Mouse (Mus musculus) MEL (cell line): ENCODE measurements around the gene Sim2.

ENCODE experiments used
- BHLHE40 ChIP-seq: IDR thresholded peaks from 2 replicates; pipeline ENCODE4 v1.6.1; 2012; ENCODE audit warnings: low read depth, mild to moderate bottlenecking, inconsistent platforms, low read length, improper control_type of control experiment, borderline replicate concordance
- CHD2 ChIP-seq: IDR thresholded peaks from 2 replicates; pipeline ENCODE4 v1.6.1; 2011; ENCODE audit warnings: low read length, improper control_type of control experiment
- CTCF ChIP-seq, 3 experiments: IDR thresholded peaks in 2 of 3; conservative IDR thresholded peaks in 1 of 3; 2 replicates each; pipeline ENCODE4 v1.5.1; 2011 to 2012; ENCODE audit warnings: low read length in 3 of 3, low read depth in 2 of 3, mild to moderate bottlenecking in 2 of 3, improper control_type of control experiment in 1 of 3, inconsistent platforms in 1 of 3, mixed read lengths in 1 of 3, moderate library complexity in 1 of 3; ENCODE audit not compliant: control insufficient read depth in 1 of 3, insufficient read depth in 1 of 3, poor library complexity in 1 of 3, severe bottlenecking in 1 of 3
- ELF1 ChIP-seq: IDR thresholded peaks from 2 replicates; pipeline ENCODE4 v1.6.1; 2014; ENCODE audit warnings: low read depth, mild to moderate bottlenecking, inconsistent platforms, low read length, improper control_type of control experiment, moderate library complexity
- EP300 ChIP-seq, 2 experiments: IDR thresholded peaks; 2 replicates each; pipeline ENCODE4 v1.6.1; 2011; ENCODE audit warnings: improper control_type of control experiment in 2 of 2, low read length in 2 of 2, low read depth in 1 of 2, mild to moderate bottlenecking in 1 of 2
- MXI1 ChIP-seq: IDR thresholded peaks from 2 replicates; pipeline ENCODE4 v1.6.1; 2011; ENCODE audit warnings: mild to moderate bottlenecking, low read depth, low read length, improper control_type of control experiment
- MYC ChIP-seq: IDR thresholded peaks from 2 replicates; pipeline ENCODE4 v1.6.1; 2011; ENCODE audit warnings: low read depth, mild to moderate bottlenecking, low read length, improper control_type of control experiment, moderate library complexity
- NRF1 ChIP-seq: IDR thresholded peaks from 2 replicates; pipeline ENCODE4 v1.6.1; 2014; ENCODE audit warnings: low read depth, mild to moderate bottlenecking, inconsistent platforms, low read length, improper control_type of control experiment, moderate library complexity; ENCODE audit not compliant: poor library complexity, insufficient read depth, severe bottlenecking
- POLR2A ChIP-seq, 2 experiments: IDR thresholded peaks; 2 replicates each; pipeline ENCODE4 v1.6.1; 2011 to 2012; ENCODE audit warnings: low read length in 2 of 2, mild to moderate bottlenecking in 2 of 2, control low read depth in 1 of 2, improper control_type of control experiment in 1 of 2, low read depth in 1 of 2, moderate library complexity in 1 of 2; ENCODE audit not compliant: control insufficient read depth in 1 of 2, insufficient read depth in 1 of 2, poor library complexity in 1 of 2
- POLR2AphosphoS2 ChIP-seq: IDR thresholded peaks from 2 replicates; pipeline ENCODE4 v1.6.1; 2011; ENCODE audit warnings: low read length, improper control_type of control experiment
- POLR2AphosphoS5 ChIP-seq: IDR thresholded peaks from 2 replicates; pipeline ENCODE4 v1.6.1; 2012; ENCODE audit warnings: low read depth, borderline replicate concordance, mild to moderate bottlenecking, inconsistent platforms, low read length, moderate library complexity, mixed read lengths
- UBTF ChIP-seq: IDR thresholded peaks from 2 replicates; pipeline ENCODE4 v1.6.1; 2012; ENCODE audit warnings: low read depth, mild to moderate bottlenecking, inconsistent platforms, low read length, improper control_type of control experiment, moderate library complexity, borderline replicate concordance; ENCODE audit not compliant: insufficient read depth
- USF1 ChIP-seq: IDR thresholded peaks from 2 replicates; pipeline ENCODE4 v1.6.1; 2014; ENCODE audit warnings: low read depth, mild to moderate bottlenecking, inconsistent platforms, low read length, improper control_type of control experiment, moderate library complexity
- ZC3H11A ChIP-seq: IDR thresholded peaks from 2 replicates; pipeline ENCODE4 v1.6.1; 2012; ENCODE audit warnings: low read depth, mild to moderate bottlenecking, inconsistent platforms, low read length, improper control_type of control experiment

GRCm38 (mm10) chr16:94118394-94118793 is 33.7 kb downstream of the Sim2 start:
- TF ChIP-seq CTCF (IDR thresholded peaks at IDR 0.05 in 2 of 3, conservative IDR thresholded peaks at IDR 0.05 in 1 of 3; ENCODE audit: control insufficient read depth in 1 of 3, insufficient read depth in 1 of 3, low read depth in 2 of 3, low read length in 3 of 3, poor library complexity in 1 of 3, severe bottlenecking in 1 of 3) (no peak), UBTF (no peak), POLR2AphosphoS2 (no peak), NRF1 (no peak), MYC (no peak), USF1 (no peak), MXI1 (no peak), EP300 (IDR thresholded peaks at IDR 0.05; ENCODE audit: low read depth in 1 of 2, low read length in 2 of 2) (no peak), BHLHE40 (no peak), ELF1 (no peak), POLR2A (IDR thresholded peaks at IDR 0.05; ENCODE audit: control insufficient read depth in 1 of 2, insufficient read depth in 1 of 2, low read depth in 1 of 2, low read length in 2 of 2, poor library complexity in 1 of 2) (no peak), CHD2 (no peak), ZC3H11A (no peak), POLR2AphosphoS5 (no peak; the same call in 1 of the 2 replicates)
